8 mouse cellular contexts compared by ENCODE assay signal in genomic region chr9:114584183-114585016, GRCm38 (mm10). TPM values are rescaled to one million over a fixed set of nuclear protein-coding genes. Genes with fewer than 3 reads are reported as not detected.
DNase-seq lines count a peak whose midpoint lies in the region; ATAC-seq and TF ChIP-seq lines count a peak whose summit lies in the region.

No protein-coding gene starts in this region.

- ATAC-seq in CD4-positive, CD25-positive, alpha-beta regulatory T cell, adult 4 months = no peak
- no peak for ATAC-seq in G1E (ENCODE audit: extremely low read depth, insufficient number of reproducible peaks, low FRiP score, poor library complexity, severe bottlenecking)
- peak; percentile 75 for ATAC-seq in forebrain, embryonic 16.5 days
- ATAC-seq in megakaryocyte progenitor cell, adult 5-6 weeks (replicated peaks; ENCODE audit: poor library complexity) = peak; percentile 13; the same call in 1 of the 2 replicates
- no peak for ATAC-seq in cerebellum, adult (ENCODE audit: insufficient number of reproducible peaks, low FRiP score, low TSS enrichment)

- peak overlapping the region; percentile 55 for H3K4me2 ChIP-seq in forebrain, embryonic 16.5 days (ENCODE audit: low read length)

- H3K36me3 ChIP-seq in G1E (replicated peaks) = peaks cover 45% of the 10 kb centered on the region
- H3K36me3 ChIP-seq in forebrain, embryonic 16.5 days (ENCODE audit: control insufficient read depth, insufficient read depth) = peaks cover 8% of the 10 kb centered on the region; the same call in 1 of the 2 replicates

- no peaks in the 10 kb centered on the region for H3K9me3 ChIP-seq in G1E (replicated peaks)
- H3K9me3 ChIP-seq in forebrain, embryonic 16.5 days (ENCODE audit: control insufficient read depth, low read length) = no peaks in the 10 kb centered on the region

- no peak overlapping the region for H3K27ac ChIP-seq in forebrain, embryonic 16.5 days (ENCODE audit: low read length)

- TF ChIP-seq CTCF in G1E (IDR thresholded peaks at IDR 0.05; ENCODE audit: low read depth, low read length) = no peak

- no peak overlapping the region for H3K9ac ChIP-seq in forebrain, embryonic 16.5 days (replicated peaks; ENCODE audit: low read depth, low read length)

- peaks cover 7% of the 10 kb centered on the region for H3K4me1 ChIP-seq in G1E (ENCODE audit: insufficient read depth, low read depth, low read length)
- peaks cover 11% of the 10 kb centered on the region for H3K4me1 ChIP-seq in forebrain, embryonic 16.5 days (replicated peaks; ENCODE audit: control insufficient read depth, insufficient read depth, low read length)

- peak; percentile 25 for DNase-seq in CD4-positive, CD25-positive, alpha-beta regulatory T cell, adult 2 months (ENCODE audit: low read depth, low spot score)
- peak; percentile 17 for DNase-seq in G1E (ENCODE audit: low spot score)
- peak; percentile 16 for DNase-seq in kidney, postnatal 14 days
- DNase-seq in thymus, adult 18-20 months = no peak

- no peaks in the 10 kb centered on the region for H3K27me3 ChIP-seq in G1E (ENCODE audit: insufficient read depth, low read length)
- no peaks in the 10 kb centered on the region for H3K27me3 ChIP-seq in forebrain, embryonic 16.5 days (replicated peaks; ENCODE audit: control insufficient read depth, insufficient read depth, low read length)

- WGBS in forebrain, embryonic 16.5 days = 1% methylated on average over 31 of the region's 31 CpGs

- peak overlapping the region; percentile 68; the same call in 1 of the 2 replicates for H3K4me3 ChIP-seq in G1E (ENCODE audit: low read depth, low read length)
- peak overlapping the region; percentile 33 for H3K4me3 ChIP-seq in forebrain, embryonic 16.5 days (replicated peaks; ENCODE audit: low read length)

RNA-seq across cellular contexts. Expression of gene Trim71, which starts 20.2 kb away (rescaled TPM):
- polyA plus RNA-seq in CD4-positive, CD25-positive, alpha-beta regulatory T cell, adult 4 months (2017; shearing (Covaris generic)) = not detected
- total RNA-seq in G1E (2014; fragmentation: Nextera tagmentation) = not detected in 2 replicates
- 0.11 TPM in 1 of 2 replicates, not detected in the other for total RNA-seq in G1E (2017)
- not detected in 2 replicates for polyA plus RNA-seq in G1E (2012)
- 0.12 and 0.13 TPM in 2 replicates for polyA plus RNA-seq in forebrain, embryonic 16.5 days (2015; fragmentation: Nextera tagmentation; extraction: Ambion mirVana)
- 0.02 TPM in 1 of 2 replicates, not detected in the other for total RNA-seq in megakaryocyte progenitor cell, adult 5-6 weeks (2015)
- not detected in 2 replicates for total RNA-seq in megakaryocyte progenitor cell, adult 5-6 weeks (2017)

RNA-seq across cellular contexts. Expression of gene Cnot10, which starts 55.6 kb away (rescaled TPM):
- 10 to 100 TPM; 23.9 to 24.1 TPM for polyA plus RNA-seq in CD4-positive, CD25-positive, alpha-beta regulatory T cell, adult 4 months (2017; shearing (Covaris generic))
- total RNA-seq in G1E (2014; fragmentation: Nextera tagmentation) (32.2 and 40.4 TPM in 2 replicates), G1E (2017) (45.0 and 45.8 TPM in 2 replicates)
- polyA plus RNA-seq in G1E (2012) = 21.1 and 21.2 TPM in 2 replicates
- polyA plus RNA-seq in forebrain, embryonic 16.5 days (2015; fragmentation: Nextera tagmentation; extraction: Ambion mirVana) = 61.2 and 64.0 TPM in 2 replicates
- 23.3 and 23.7 TPM in 2 replicates for total RNA-seq in megakaryocyte progenitor cell, adult 5-6 weeks (2015)
- 48.1 and 55.7 TPM in 2 replicates for total RNA-seq in megakaryocyte progenitor cell, adult 5-6 weeks (2017)

Comparison
In these comparisons a context has a peak if more than half of its experiments do, and no peak if none do; other contexts are left out.
1. DNase-seq: peak in CD4-positive, CD25-positive, alpha-beta regulatory T cell, adult 2 months (single experiment), G1E (single experiment) and kidney, postnatal 14 days (single experiment); none in thymus, adult 18-20 months (0 of 2).
2. ATAC-seq: peak in forebrain, embryonic 16.5 days (single experiment) and megakaryocyte progenitor cell, adult 5-6 weeks (single experiment); none in CD4-positive, CD25-positive, alpha-beta regulatory T cell, adult 4 months (single experiment), G1E (single experiment) and cerebellum, adult (single experiment).